Mouse (Mus musculus) liver, embryonic 14.5 days (tissue): ENCODE measurements around the gene Slc4a8. TPM values are rescaled to one million over a fixed set of nuclear protein-coding genes. Genes with fewer than 3 reads are reported as not detected.

ENCODE experiments used
- ATAC-seq: fragments of 200-750 bp; cut with Nextera tagmentation; 2 replicates; pipeline ENCODE4 v1.8.0; 2017; ENCODE audit warnings: moderate number of reproducible peaks, mild to moderate bottlenecking, moderate library complexity; ENCODE audit not compliant: insufficient read depth
- DNase-seq, 3 experiments: peaks; one replicate each; pipeline ENCODE4 v3.0.0-alpha.2; 2012 to 2013; ENCODE audit warnings: low read depth in 3 of 3, low spot score in 3 of 3
- H3K27ac ChIP-seq: fragments of 300-500 bp; sonication (generic); 2 replicates; pipeline ENCODE4 v1.5.1; 2014; ENCODE audit warnings: moderate library complexity, mild to moderate bottlenecking, control low read depth, inconsistent platforms
- H3K27me3 ChIP-seq: fragments of 300-500 bp; sonication (generic); 2 replicates; pipeline ENCODE4 v1.6.1; 2014; ENCODE audit warnings: mild to moderate bottlenecking, low read length, moderate library complexity; ENCODE audit not compliant: control insufficient read depth, insufficient read depth
- H3K36me3 ChIP-seq: fragments of 300-500 bp; sonication (generic); replicated peaks from 2 replicates; pipeline ENCODE4 v1.6.1; 2014; ENCODE audit warnings: low read depth; ENCODE audit not compliant: control insufficient read depth, insufficient read depth
- H3K4me1 ChIP-seq, 2 experiments: fragments of 200-500 bp in 1 of 2; fragments of 300-500 bp in 1 of 2; sonication (generic) in 1 of 2; replicated peaks; 2 replicates each; pipeline ENCODE4 v1.6.1; 2012 to 2014; ENCODE audit warnings: antibody characterized with exemption in 1 of 2, inconsistent platforms in 1 of 2, low read length in 1 of 2; ENCODE audit not compliant: control insufficient read depth in 2 of 2, insufficient read depth in 2 of 2
- H3K4me2 ChIP-seq: fragments of 300-500 bp; sonication (generic); 2 replicates; pipeline ENCODE4 v1.6.1; 2014; ENCODE audit warnings: low read depth, mild to moderate bottlenecking, control low read depth, moderate library complexity
- H3K4me3 ChIP-seq, 2 experiments: fragments of 200-500 bp in 1 of 2; fragments of 300-500 bp in 1 of 2; sonication (generic) in 1 of 2; 2 replicates each; pipeline ENCODE4 v1.5.1; 2012 to 2014; ENCODE audit warnings: low read depth in 2 of 2, low read length in 2 of 2, mild to moderate bottlenecking in 2 of 2, control low read depth in 1 of 2, inconsistent platforms in 1 of 2, moderate library complexity in 1 of 2; ENCODE audit not compliant: insufficient read depth in 1 of 2
- H3K9ac ChIP-seq: fragments of 300-500 bp; sonication (generic); replicated peaks from 2 replicates; pipeline ENCODE4 v1.6.1; 2014; ENCODE audit warnings: mild to moderate bottlenecking, control low read depth, moderate library complexity
- H3K9me3 ChIP-seq: fragments of 300-500 bp; sonication (generic); 2 replicates; pipeline ENCODE4 v1.6.1; 2016; ENCODE audit warnings: low read length, mixed read lengths; ENCODE audit not compliant: control insufficient read depth
- CTCF ChIP-seq: IDR thresholded peaks from 2 replicates; pipeline ENCODE4 v1.5.1; 2016; ENCODE audit warnings: antibody characterized with exemption, low read depth, control low read depth
- EP300 ChIP-seq: IDR thresholded peaks from 2 replicates; pipeline ENCODE4 v1.6.1; 2016; ENCODE audit warnings: antibody characterized with exemption, low read depth
- WGBS: fragments of 180-500 bp; shearing (Covaris S2); extraction: QIAGEN DNeasy Blood & Tissue Kit; methylation state at CpG from one replicate; pipeline ENCODE4 v1.1.7; 2014; ENCODE audit not compliant: insufficient replicate concordance; 5-methylcytosine and 5-hydroxymethylcytosine counted together
- polyA plus RNA-seq, 2 experiments: library from polyadenylated mRNA; depleted of rRNA in 1 of 2; stranded (reverse) in 1 of 2; unstranded in 1 of 2; fragments of >200 nt; fragmentation: Nextera tagmentation in 1 of 2; extraction: Ambion mirVana in 1 of 2; gene quantifications; 2 replicates each; pipeline versions ENCODE4 v1.2.1 to v1.2.3; 2012 to 2014

Slc4a8 gene
- polyA plus RNA-seq, 2 experiments, result 0.16 to 0.55 TPM

- no peak for ATAC-seq
Measured at GRCm38 (mm10) chr15:100719217-100719616, 42.3 kb upstream of the Slc4a8 start.

GRCm38 (mm10) chr15:100720066-100720465 is 41.5 kb upstream of the Slc4a8 start:
- no peak overlapping the region for H3K4me3 ChIP-seq
- ATAC-seq (no peak), DNase-seq (no peak)
- H3K4me1 ChIP-seq, result no peaks in the 10 kb centered on the region
- H3K9ac ChIP-seq, result no peak overlapping the region
- H3K9me3 ChIP-seq, result no peaks in the 10 kb centered on the region
- no peaks in the 10 kb centered on the region for H3K27me3 ChIP-seq
- H3K36me3 ChIP-seq, result no peaks in the 10 kb centered on the region
- H3K4me2 ChIP-seq, result no peak overlapping the region
- H3K27ac ChIP-seq, result no peak overlapping the region
- TF ChIP-seq EP300 (no peak), CTCF (no peak)
- WGBS, result 71% methylated on average over 10 of the region's 10 CpGs

More at GRCm38 (mm10) chr15:100719217-100719616, 42.3 kb upstream of the Slc4a8 start:
- no peaks in the 10 kb centered on the region for H3K36me3 ChIP-seq
- no peak for DNase-seq
- H3K4me3 ChIP-seq, result no peak overlapping the region
- H3K4me1 ChIP-seq, result no peaks in the 10 kb centered on the region
- 82% methylated on average over 5 of the region's 5 CpGs for WGBS
- H3K9me3 ChIP-seq, result no peaks in the 10 kb centered on the region
- no peaks in the 10 kb centered on the region for H3K27me3 ChIP-seq
- TF ChIP-seq CTCF, result no peak
- no peak for TF ChIP-seq EP300
- H3K4me2 ChIP-seq, result no peak overlapping the region
- no peak overlapping the region for H3K27ac ChIP-seq
- no peak overlapping the region for H3K9ac ChIP-seq

GRCm38 (mm10) chr15:100721445-100721844 is 40.1 kb upstream of the Slc4a8 start:
- no peak for DNase-seq
- 77% methylated on average over 5 of the region's 5 CpGs for WGBS
- Histone ChIP-seq H3K4me1 (no peaks in the 10 kb centered on the region), H3K4me3 (no peak overlapping the region), H3K9ac (no peak overlapping the region), H3K27me3 (no peaks in the 10 kb centered on the region), H3K9me3 (no peaks in the 10 kb centered on the region), H3K36me3 (no peaks in the 10 kb centered on the region), H3K27ac (no peak overlapping the region), H3K4me2 (no peak overlapping the region)
- TF ChIP-seq EP300 (no peak), CTCF (peak; percentile 30)
- no peak for ATAC-seq

GRCm38 (mm10) chr15:100722026-100722425 is 39.5 kb upstream of the Slc4a8 start:
- ATAC-seq (no peak), DNase-seq (no peak)
- 35% methylated on average over 4 of the region's 4 CpGs for WGBS
- H3K27ac ChIP-seq, result no peak overlapping the region
- H3K9me3 ChIP-seq, result no peaks in the 10 kb centered on the region
- no peaks in the 10 kb centered on the region for H3K27me3 ChIP-seq
- H3K4me2 ChIP-seq, result no peak overlapping the region
- no peaks in the 10 kb centered on the region for H3K4me1 ChIP-seq
- H3K4me3 ChIP-seq, result no peak overlapping the region
- TF ChIP-seq EP300, result no peak
- no peak for TF ChIP-seq CTCF
- H3K9ac ChIP-seq, result no peak overlapping the region
- H3K36me3 ChIP-seq, result no peaks in the 10 kb centered on the region

GRCm38 (mm10) chr15:100722564-100722963 is 39.0 kb upstream of the Slc4a8 start:
- H3K9ac ChIP-seq, result no peak overlapping the region
- H3K27me3 ChIP-seq, result peaks cover 3% of the 10 kb centered on the region
- H3K4me3 ChIP-seq, result no peak overlapping the region
- no peaks in the 10 kb centered on the region for H3K36me3 ChIP-seq
- TF ChIP-seq EP300, result no peak
- TF ChIP-seq CTCF, result no peak
- WGBS, result 47% methylated on average over 6 of the region's 6 CpGs
- DNase-seq (no peak), ATAC-seq (no peak)
- H3K4me2 ChIP-seq, result no peak overlapping the region
- no peaks in the 10 kb centered on the region for H3K4me1 ChIP-seq
- no peaks in the 10 kb centered on the region for H3K9me3 ChIP-seq
- H3K27ac ChIP-seq, result no peak overlapping the region
